Mouse (Mus musculus): Measurements from ENCODE around the gene Pde4d.

Pde4d gene

GRCm38 (mm10) chr13:109681699-109682293 lies 1232.0 kb downstream of the Pde4d start:
- no peak for DNase-seq

- no peak for DNase-seq
Measured at GRCm38 (mm10) chr13:109683001-109683400, 1233.3 kb downstream of the Pde4d start.

- DNase-seq: no peak
Measured at GRCm38 (mm10) chr13:109684985-109685295, 1235.2 kb downstream of the Pde4d start.

- peak; percentile 18 to 22 for DNase-seq
Measured at GRCm38 (mm10) chr13:109685296-109686115, 1235.8 kb downstream of the Pde4d start.

- DNase-seq: no peak
Measured at GRCm38 (mm10) chr13:109686116-109686876, 1236.5 kb downstream of the Pde4d start.

GRCm38 (mm10) chr13:109686906-109687305 lies 1237.2 kb downstream of the Pde4d start:
- DNase-seq: no peak

- no peak for DNase-seq
Measured at GRCm38 (mm10) chr13:109688195-109688594, 1238.4 kb downstream of the Pde4d start.

- DNase-seq: no peak
Measured at GRCm38 (mm10) chr13:109689176-109689575, 1239.4 kb downstream of the Pde4d start.

- no peak for DNase-seq
Measured at GRCm38 (mm10) chr13:109690558-109690957, 1240.8 kb downstream of the Pde4d start.

- no peak for DNase-seq
Measured at GRCm38 (mm10) chr13:109692851-109693250, 1243.1 kb downstream of the Pde4d start.

GRCm38 (mm10) chr13:109693769-109694168 lies 1244.0 kb downstream of the Pde4d start:
- no peak for DNase-seq

- DNase-seq: no peak
Measured at GRCm38 (mm10) chr13:109694293-109694692, 1244.5 kb downstream of the Pde4d start.

GRCm38 (mm10) chr13:109695098-109695497 lies 1245.3 kb downstream of the Pde4d start:
- DNase-seq: no peak

- DNase-seq: no peak
Measured at GRCm38 (mm10) chr13:109706141-109706540, 1256.4 kb downstream of the Pde4d start.

GRCm38 (mm10) chr13:109706579-109706978 lies 1256.8 kb downstream of the Pde4d start:
- no peak for DNase-seq

GRCm38 (mm10) chr13:109707154-109707553 lies 1257.4 kb downstream of the Pde4d start:
- DNase-seq: no peak

- DNase-seq: no peak
Measured at GRCm38 (mm10) chr13:109708326-109708725, 1258.6 kb downstream of the Pde4d start.

GRCm38 (mm10) chr13:109714581-109714980 lies 1264.8 kb downstream of the Pde4d start:
- no peak for DNase-seq

GRCm38 (mm10) chr13:109715321-109715720 lies 1265.6 kb downstream of the Pde4d start:
- DNase-seq: no peak

GRCm38 (mm10) chr13:109720127-109720713 lies 1270.5 kb downstream of the Pde4d start:
- DNase-seq: no peak

GRCm38 (mm10) chr13:109722237-109723119 lies 1272.7 kb downstream of the Pde4d start:
- DNase-seq: no peak

- no peak for DNase-seq
Measured at GRCm38 (mm10) chr13:109727346-109727745, 1277.6 kb downstream of the Pde4d start.

Data from B cell, adult 2 months (primary cell).